Mouse (Mus musculus): ENCODE results near the gene Gm20489.

- TF ChIP-seq CTCF (conservative IDR thresholded peaks at IDR 0.05; ENCODE audit: low read length) (no peak), NANOG (IDR thresholded peaks at IDR 0.05; ENCODE audit: borderline replicate concordance, low read length) (no peak), POU5F1 (IDR thresholded peaks at IDR 0.05; ENCODE audit: borderline replicate concordance, low read length) (no peak)
These were observed 46.0 kb downstream of the Gm20489 start for GRCm38 (mm10) chrX:101222796-101223162.
